In genomic region chr7:142471884-142472570, GRCm38 (mm10) we compare ENCODE assay signal across 8 mouse cellular contexts. TPM values are rescaled to one million over a fixed set of nuclear protein-coding genes. Genes with fewer than 3 reads are reported as not detected.
DNase-seq lines count a peak whose midpoint lies in the region; ATAC-seq and TF ChIP-seq lines count a peak whose summit lies in the region.

No protein-coding gene starts in this region.

- no peak overlapping the region for H3K4me2 ChIP-seq in lung, postnatal 0 days (replicated peaks; ENCODE audit: low read depth, low read length)
- H3K4me2 ChIP-seq in embryonic facial prominence, embryonic 14.5 days (ENCODE audit: low read depth, low read length), result peak overlapping the region; percentile 20
- no peak overlapping the region for H3K4me2 ChIP-seq in neural tube, embryonic 13.5 days

- ATAC-seq in lung, postnatal 0 days, result no peak
- ATAC-seq in embryonic facial prominence, embryonic 14.5 days (ENCODE audit: low read depth), result no peak
- no peak for ATAC-seq in neural tube, embryonic 13.5 days (ENCODE audit: low read depth)

- 0 out of 2 replicates have a peak, but pooled peaks cover 4% of the 10 kb centered on the region for H3K4me1 ChIP-seq in lung, postnatal 0 days (ENCODE audit: insufficient read depth, low read depth, low read length)
- peaks cover 32% of the 10 kb centered on the region for H3K4me1 ChIP-seq in embryonic facial prominence, embryonic 14.5 days (ENCODE audit: control insufficient read depth, insufficient read depth, low read length)
- peaks cover 32% of the 10 kb centered on the region for H3K4me1 ChIP-seq in neural tube, embryonic 13.5 days (replicated peaks)

- no peak overlapping the region for H3K4me3 ChIP-seq in lung, postnatal 0 days (ENCODE audit: low read depth, low read length)
- H3K4me3 ChIP-seq in embryonic facial prominence, embryonic 14.5 days (ENCODE audit: low read depth, low read length), result no peak overlapping the region; the same call in 1 of the 2 replicates
- H3K4me3 ChIP-seq in neural tube, embryonic 13.5 days, result no peak overlapping the region

- no peaks in the 10 kb centered on the region for H3K36me3 ChIP-seq in lung, postnatal 0 days (ENCODE audit: insufficient read depth, low read length)
- H3K36me3 ChIP-seq in embryonic facial prominence, embryonic 14.5 days (ENCODE audit: control insufficient read depth, insufficient read depth, low read length), result no peaks in the 10 kb centered on the region
- H3K36me3 ChIP-seq in neural tube, embryonic 13.5 days, result no peaks in the 10 kb centered on the region

- no peak for TF ChIP-seq CTCF in lung, postnatal 0 days (IDR thresholded peaks at IDR 0.05)

- 40% methylated on average over 15 of the region's 15 CpGs for WGBS in lung, postnatal 0 days
- 29% methylated on average over 14 of the region's 15 CpGs for WGBS in embryonic facial prominence, embryonic 14.5 days
- 33% methylated on average over 15 of the region's 15 CpGs for WGBS in neural tube, embryonic 13.5 days

- no peaks in the 10 kb centered on the region for H3K9me3 ChIP-seq in lung, postnatal 0 days (ENCODE audit: low read length)
- H3K9me3 ChIP-seq in embryonic facial prominence, embryonic 14.5 days (ENCODE audit: control insufficient read depth, low read length), result no peaks in the 10 kb centered on the region
- H3K9me3 ChIP-seq in neural tube, embryonic 13.5 days, result no peaks in the 10 kb centered on the region

- TF ChIP-seq EP300 in lung, postnatal 0 days (IDR thresholded peaks at IDR 0.05), result no peak

- H3K27ac ChIP-seq in lung, postnatal 0 days (ENCODE audit: low read length), result peak overlapping the region; percentile 43; the same call in 1 of the 2 replicates
- H3K27ac ChIP-seq in embryonic facial prominence, embryonic 14.5 days (replicated peaks; ENCODE audit: low read depth, low read length), result peak overlapping the region; percentile 72
- H3K27ac ChIP-seq in neural tube, embryonic 13.5 days (replicated peaks), result 0 out of 2 replicates have a peak overlapping the region, but pooled peaks have one; percentile 28

- no peak for DNase-seq in lung, postnatal 0 days (ENCODE audit: low spot score)
- DNase-seq in lung, postnatal 10 days, result no peak
- no peak for DNase-seq in embryonic facial prominence, embryonic 14.5 days (ENCODE audit: low spot score)
- DNase-seq in heart, postnatal 4 days, result peak; percentile 72
- no peak for DNase-seq in right cerebral cortex, postnatal 14 days
- no peak for DNase-seq in spleen, postnatal 4 days (ENCODE audit: low spot score in 2 of 2)
- no peak for DNase-seq in cerebellum, postnatal 4 days (ENCODE audit: low spot score in 2 of 2)

- no peaks in the 10 kb centered on the region for H3K27me3 ChIP-seq in lung, postnatal 0 days (replicated peaks; ENCODE audit: insufficient read depth, low read length)
- H3K27me3 ChIP-seq in embryonic facial prominence, embryonic 14.5 days (replicated peaks; ENCODE audit: control insufficient read depth, insufficient read depth, low read length), result no peaks in the 10 kb centered on the region
- no peaks in the 10 kb centered on the region for H3K27me3 ChIP-seq in neural tube, embryonic 13.5 days

- no peak overlapping the region for H3K9ac ChIP-seq in lung, postnatal 0 days (replicated peaks; ENCODE audit: low read depth)
- peak overlapping the region; percentile 63 for H3K9ac ChIP-seq in embryonic facial prominence, embryonic 14.5 days (ENCODE audit: low read depth, low read length)
- H3K9ac ChIP-seq in neural tube, embryonic 13.5 days, result peak overlapping the region; percentile 41; the same call in 1 of the 2 replicates

RNA-seq across cellular contexts. Expression of gene Lsp1, which starts 11.4 kb away (rescaled TPM):
- 90.8 and 92.3 TPM in 2 replicates for polyA plus RNA-seq in lung, postnatal 0 days (2015; fragmentation: Nextera tagmentation; extraction: Ambion mirVana)
- polyA plus RNA-seq in embryonic facial prominence, embryonic 14.5 days (2014; fragmentation: Nextera tagmentation; extraction: Ambion mirVana), result 40.1 and 42.6 TPM in 2 replicates
- 100 to 1,000 TPM in 1 of 2 experiments, 10 to 100 TPM in 1; 93.3 to 108 TPM for total RNA-seq in heart, postnatal 4 days (2021)
- 9.3 and 15.8 TPM in 2 replicates for polyA plus RNA-seq in neural tube, embryonic 13.5 days (2015; fragmentation: Nextera tagmentation; extraction: Ambion mirVana)

RNA-seq across cellular contexts. Expression of gene Tnnt3, which starts 26.6 kb away (rescaled TPM):
- polyA plus RNA-seq in lung, postnatal 0 days (2015; fragmentation: Nextera tagmentation; extraction: Ambion mirVana), result 1.5 and 2.2 TPM in 2 replicates
- 376 and 643 TPM in 2 replicates for polyA plus RNA-seq in embryonic facial prominence, embryonic 14.5 days (2014; fragmentation: Nextera tagmentation; extraction: Ambion mirVana)
- 10 to 100 TPM in 1 of 2 experiments, under 1 TPM in 1; 0.98 to 10.9 TPM for total RNA-seq in heart, postnatal 4 days (2021)
- 2.4 and 8.4 TPM in 2 replicates for polyA plus RNA-seq in neural tube, embryonic 13.5 days (2015; fragmentation: Nextera tagmentation; extraction: Ambion mirVana)

RNA-seq across cellular contexts. Expression of gene Tnni2, which starts 30.4 kb away (rescaled TPM):
- 1.9 and 2.1 TPM in 2 replicates for polyA plus RNA-seq in lung, postnatal 0 days (2015; fragmentation: Nextera tagmentation; extraction: Ambion mirVana)
- 319 and 564 TPM in 2 replicates for polyA plus RNA-seq in embryonic facial prominence, embryonic 14.5 days (2014; fragmentation: Nextera tagmentation; extraction: Ambion mirVana)
- 10 to 100 TPM in 1 of 2 experiments, 1 to 10 TPM in 1; 6.6 to 16.4 TPM for total RNA-seq in heart, postnatal 4 days (2021)
- 2.2 and 8.9 TPM in 2 replicates for polyA plus RNA-seq in neural tube, embryonic 13.5 days (2015; fragmentation: Nextera tagmentation; extraction: Ambion mirVana)

RNA-seq across cellular contexts. Expression of gene Syt8, which starts 37.4 kb away (rescaled TPM):
- 0.47 and 1.1 TPM in 2 replicates for polyA plus RNA-seq in lung, postnatal 0 days (2015; fragmentation: Nextera tagmentation; extraction: Ambion mirVana)
- polyA plus RNA-seq in embryonic facial prominence, embryonic 14.5 days (2014; fragmentation: Nextera tagmentation; extraction: Ambion mirVana), result 1.9 and 3.9 TPM in 2 replicates
- not detected for total RNA-seq in heart, postnatal 4 days (2021)
- polyA plus RNA-seq in neural tube, embryonic 13.5 days (2015; fragmentation: Nextera tagmentation; extraction: Ambion mirVana), result 0.39 TPM in 1 of 2 replicates, not detected in the other

Comparison
In these comparisons a context has a peak if more than half of its experiments do, and no peak if none do; other contexts are left out.
1. RNA of gene Tnnt3, which starts 26.6 kb away (polyA plus RNA-seq): 376 to 643 TPM in embryonic facial prominence, embryonic 14.5 days; 2.4 to 8.4 TPM in neural tube, embryonic 13.5 days and 1.5 to 2.2 TPM in lung, postnatal 0 days; every median in the first group is over 10 times any median in the second.
2. RNA of gene Tnni2, which starts 30.4 kb away (polyA plus RNA-seq): 319 to 564 TPM in embryonic facial prominence, embryonic 14.5 days; 2.2 to 8.9 TPM in neural tube, embryonic 13.5 days and 1.9 to 2.1 TPM in lung, postnatal 0 days; every median in the first group is over 10 times any median in the second.
3. Peak in every context shown above with its lines, with median percentiles within 50 percentile points of each other: H3K27ac ChIP-seq.